Mouse (Mus musculus) spleen, postnatal 0 days (tissue): ENCODE results near the gene Tspyl1. TPM values are rescaled to one million over a fixed set of nuclear protein-coding genes. Genes with fewer than 3 reads are reported as not detected.

ENCODE experiments used
- polyA plus RNA-seq: library from polyadenylated mRNA; unstranded; fragments of >200 nt; fragmentation: Nextera tagmentation; extraction: Ambion mirVana; gene quantifications from 2 replicates; pipeline ENCODE4 v1.2.1, GENCODE M21; 2015

Gene Tspyl1
- 41.5 and 47.7 TPM in 2 replicates for polyA plus RNA-seq

DNA sequence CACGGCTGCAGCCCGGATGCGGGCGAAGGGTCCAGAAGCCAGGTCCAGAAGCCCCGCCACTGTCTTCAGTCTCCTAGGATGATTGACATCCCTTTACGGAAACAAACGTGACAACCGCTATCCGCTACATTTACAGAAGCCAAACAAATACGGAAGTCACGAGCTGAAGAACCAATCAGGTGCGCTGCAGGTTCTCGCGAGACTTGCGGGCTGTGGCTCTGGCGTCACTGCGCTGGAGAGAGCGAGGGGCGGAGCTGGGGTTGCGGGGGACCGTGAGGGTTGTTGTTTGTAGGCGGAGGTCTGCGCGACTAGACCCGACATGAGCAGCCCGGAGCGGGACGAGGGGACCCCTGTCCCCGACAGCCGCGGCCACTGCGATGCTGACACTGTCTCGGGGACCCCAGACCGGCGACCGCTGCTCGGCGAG lies at the start of gene Tspyl1:
TSS of gene Tspyl1 (plus strand) at position 229 of the 427 bp plus-strand sequence.

GRCm38 (mm10) chr10:34297299-34297979 lies 15.4 kb downstream of the Tspyl1 start, which contains the start of gene Tspyl4:
Gene Tspyl4 (plus strand): TSS chr10:34297442.

Other genes with a start within 250 kb of the Tspyl1 start
- gene Trappc3l, start 244.6 kb upstream of the Tspyl1 start, polyA plus RNA-seq, result not detected in 2 replicates
- not detected in 2 replicates for gene Calhm4, start 237.9 kb upstream of the Tspyl1 start, polyA plus RNA-seq
- 0.16 and 0.17 TPM in 2 replicates for gene Calhm5, start 185.7 kb upstream of the Tspyl1 start, polyA plus RNA-seq
- gene Calhm6, start 154.2 kb upstream of the Tspyl1 start, polyA plus RNA-seq, result 2.8 and 4.7 TPM in 2 replicates
- gene Dse, start 74.5 kb upstream of the Tspyl1 start, polyA plus RNA-seq, result 6.7 and 9.8 TPM in 2 replicates
- 1.6 and 2.3 TPM in 2 replicates for gene Tspyl4, start 15.3 kb downstream of the Tspyl1 start, polyA plus RNA-seq
- gene Col10a1, start 107.8 kb downstream of the Tspyl1 start, polyA plus RNA-seq, result 0.10 and 0.23 TPM in 2 replicates
- 15.9 and 16.0 TPM in 2 replicates for gene Nt5dc1, start 136.4 kb downstream of the Tspyl1 start, polyA plus RNA-seq
- gene Frk, start 201.2 kb downstream of the Tspyl1 start, polyA plus RNA-seq, result 1.3 and 1.4 TPM in 2 replicates